Mouse (Mus musculus) C2C12 (cell line): ENCODE data around the gene Ddx24. TPM values are rescaled to one million over a fixed set of nuclear protein-coding genes. Genes with fewer than 3 reads are reported as not detected.

Source experiments
- H3K27me3 ChIP-seq: one replicate; pipeline ENCODE4 v1.6.1; 2011; ENCODE audit not compliant: control insufficient read depth, insufficient read depth, insufficient read length
- H3K36me3 ChIP-seq: one replicate; pipeline ENCODE4 v1.6.1; 2011; ENCODE audit not compliant: control insufficient read depth, insufficient read depth
- H3K4me3 ChIP-seq: one replicate; pipeline ENCODE4 v1.5.1; 2011; ENCODE audit warnings: mild to moderate bottlenecking, control low read depth; ENCODE audit not compliant: poor library complexity, insufficient read depth, severe bottlenecking
- H3K79me2 ChIP-seq: one replicate; pipeline ENCODE4 v1.6.1; 2011; ENCODE audit not compliant: control insufficient read depth, insufficient read depth
- H3K79me3 ChIP-seq: one replicate; pipeline ENCODE4 v1.6.1; 2011; ENCODE audit warnings: low read depth, control low read depth
- H3ac ChIP-seq: one replicate; pipeline ENCODE3; 2011; ENCODE audit warnings: low read depth; ENCODE audit not compliant: control insufficient read depth, insufficient read length
- CEBPB ChIP-seq: IDR thresholded peaks from one replicate; pipeline ENCODE4 v1.6.1; 2011; ENCODE audit warnings: low read depth, mild to moderate bottlenecking, control low read depth, moderate library complexity
- CTCF ChIP-seq: IDR thresholded peaks from one replicate; pipeline ENCODE4 v1.5.1; 2011; ENCODE audit not compliant: control insufficient read depth, insufficient read depth, insufficient read length
- FOSL1 ChIP-seq: IDR thresholded peaks from one replicate; pipeline ENCODE4 v1.8.0; 2011; ENCODE audit warnings: mild to moderate bottlenecking, low read length; ENCODE audit not compliant: poor library complexity, insufficient read depth, severe bottlenecking
- MAX ChIP-seq: IDR thresholded peaks from one replicate; pipeline ENCODE4 v1.6.1; 2011; ENCODE audit warnings: mild to moderate bottlenecking, control low read depth
- MYOD1 ChIP-seq: IDR thresholded peaks from one replicate; pipeline ENCODE4 v1.6.1; 2011; ENCODE audit warnings: low read depth; ENCODE audit not compliant: control insufficient read depth, insufficient read length
- MYOG ChIP-seq: IDR thresholded peaks from one replicate; pipeline ENCODE4 v1.6.1; 2011; ENCODE audit not compliant: control insufficient read depth, insufficient read length; ENCODE audit errors: extremely low read depth
- USF1 ChIP-seq: IDR thresholded peaks from one replicate; pipeline ENCODE4 v1.6.1; 2011; ENCODE audit warnings: low read depth, mild to moderate bottlenecking, control low read depth, moderate library complexity
- polyA plus RNA-seq: library from polyadenylated mRNA; unstranded; fragments of >200 nt; fragmentation: generic; extraction: Trizol; gene quantifications from one replicate; pipeline ENCODE4 v1.2.1, GENCODE M21; 2012; ENCODE audit warnings: missing spikeins

The Ddx24 gene
- polyA plus RNA-seq, 1 experiment: 68.6 TPM

GRCm38 (mm10) chr12:103393528-103393927 lies 32.1 kb downstream of the Ddx24 start:
- no peak for TF ChIP-seq MAX
- TF ChIP-seq CTCF: no peak
- no peaks in the 10 kb centered on the region for H3K36me3 ChIP-seq

GRCm38 (mm10) chr12:103391098-103391497 lies 34.5 kb downstream of the Ddx24 start:
- TF ChIP-seq CTCF (no peak), MYOG (no peak), MAX (no peak), MYOD1 (no peak)
- H3K36me3 ChIP-seq: no peaks in the 10 kb centered on the region
- H3K79me3 ChIP-seq: no peaks in the 10 kb centered on the region
- no peak overlapping the region for H3ac ChIP-seq
- no peaks in the 10 kb centered on the region for H3K79me2 ChIP-seq
- H3K27me3 ChIP-seq: no peaks in the 10 kb centered on the region
- H3K4me3 ChIP-seq: no peak overlapping the region

More at GRCm38 (mm10) chr12:103393528-103393927, 32.1 kb downstream of the Ddx24 start:
- no peaks in the 10 kb centered on the region for H3K79me3 ChIP-seq
- H3K27me3 ChIP-seq: no peaks in the 10 kb centered on the region
- no peaks in the 10 kb centered on the region for H3K79me2 ChIP-seq
- H3K4me3 ChIP-seq: no peak overlapping the region
- no peak overlapping the region for H3ac ChIP-seq

DNA sequence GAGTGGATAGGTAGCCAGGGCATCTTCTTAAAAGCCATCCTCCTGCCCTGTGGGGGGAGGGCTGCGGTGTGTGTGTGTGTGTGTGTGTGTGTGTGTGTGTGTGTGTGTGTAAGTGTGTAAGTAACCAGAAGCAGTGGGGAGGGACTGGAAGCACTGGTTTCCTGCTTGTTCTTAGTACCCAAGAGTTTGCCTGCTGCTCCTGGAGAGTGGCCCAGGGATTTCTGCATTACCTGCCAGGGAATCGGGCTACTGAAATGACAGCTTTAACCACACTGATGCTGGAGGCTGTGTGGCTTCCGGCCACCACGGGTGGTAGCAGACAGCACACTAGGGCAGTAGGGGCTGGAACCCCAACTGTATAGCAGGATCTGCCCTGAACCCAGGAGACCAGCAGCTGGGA lies 35.6 kb downstream of the Ddx24 start:
- H3K79me3 ChIP-seq: no peaks in the 10 kb centered on the region
- no peak overlapping the region for H3ac ChIP-seq
- no peaks in the 10 kb centered on the region for H3K27me3 ChIP-seq
- no peaks in the 10 kb centered on the region for H3K79me2 ChIP-seq
- no peaks in the 10 kb centered on the region for H3K36me3 ChIP-seq
- no peak for TF ChIP-seq FOSL1
- no peak for TF ChIP-seq MYOG
- TF ChIP-seq MYOD1: no peak
- TF ChIP-seq MAX: no peak
- TF ChIP-seq CTCF: no peak
- H3K4me3 ChIP-seq: no peak overlapping the region

- Histone ChIP-seq H3K79me2 (no peaks in the 10 kb centered on the region), H3K4me3 (no peak overlapping the region), H3ac (no peak overlapping the region), H3K36me3 (no peaks in the 10 kb centered on the region), H3K27me3 (no peaks in the 10 kb centered on the region), H3K79me3 (no peaks in the 10 kb centered on the region)
- TF ChIP-seq CEBPB: no peak
- no peak for TF ChIP-seq USF1
- TF ChIP-seq MAX: no peak
- TF ChIP-seq MYOG: no peak
- TF ChIP-seq MYOD1: no peak
- TF ChIP-seq FOSL1: no peak
- TF ChIP-seq CTCF: no peak
These were observed 36.3 kb downstream of the Ddx24 start for GRCm38 (mm10) chr12:103389348-103389727.

DNA sequence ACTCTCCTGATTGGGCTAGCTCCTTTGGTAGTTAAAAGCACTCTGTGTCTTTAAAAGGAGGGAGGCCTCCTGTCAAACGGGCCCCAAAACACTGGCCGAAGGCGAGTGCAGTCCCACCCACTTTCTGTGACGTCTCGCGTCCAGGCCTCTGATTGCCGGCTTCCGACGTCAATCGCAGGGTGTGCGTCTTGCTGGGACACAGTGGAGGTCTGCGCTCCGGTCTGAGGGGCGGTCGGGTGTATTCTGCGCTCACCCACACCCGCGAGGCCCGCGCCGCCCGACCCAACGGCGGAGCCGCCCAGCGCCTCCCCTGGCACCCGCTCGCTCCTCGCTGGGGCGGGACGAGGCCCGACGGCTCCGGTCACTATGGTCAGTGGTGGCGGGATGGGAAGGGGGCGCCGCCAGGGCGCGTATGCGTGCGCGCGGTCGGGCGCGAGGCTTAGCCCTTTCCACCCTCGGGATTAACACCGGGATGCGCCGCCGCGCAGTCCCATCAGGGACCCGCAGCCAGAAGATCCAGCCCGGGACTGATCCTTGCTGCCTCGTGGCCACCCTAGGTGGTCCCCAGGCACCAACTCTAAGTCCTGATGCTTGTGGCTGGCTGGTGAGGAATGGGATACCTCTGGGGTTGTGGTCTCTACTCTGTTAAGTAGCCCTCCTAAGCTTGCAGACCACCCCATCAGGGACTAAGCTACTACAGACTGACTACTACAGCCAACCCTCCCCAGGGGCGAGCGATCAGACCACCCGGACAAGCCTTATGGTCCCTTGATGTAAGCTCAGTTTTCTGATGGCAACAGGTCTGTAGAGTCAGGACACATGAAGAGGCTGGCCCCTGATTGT lies 36.9 kb downstream of the Ddx24 start, which contains the start of gene Otub2:
Gene Otub2 (plus strand): TSS at position 178 of the 843 bp plus-strand sequence.
- Histone ChIP-seq H3K27me3 (no peaks in the 10 kb centered on the region), H3K79me3 (no peaks in the 10 kb centered on the region), H3K36me3 (no peaks in the 10 kb centered on the region), H3K4me3 (peak within 1 kb of the TSS; percentile 37), H3ac (peak within 1 kb of the TSS; percentile 78), H3K79me2 (no peaks in the 10 kb centered on the region)
- TF ChIP-seq MYOG: no peak
- TF ChIP-seq MAX: no peak
- TF ChIP-seq CTCF: peak; percentile 11

- no peaks in the 10 kb centered on the region for H3K79me2 ChIP-seq
- H3K4me3 ChIP-seq: no peak overlapping the region
- H3K79me3 ChIP-seq: no peaks in the 10 kb centered on the region
- H3K36me3 ChIP-seq: no peaks in the 10 kb centered on the region
- H3ac ChIP-seq: no peak overlapping the region
- H3K27me3 ChIP-seq: no peaks in the 10 kb centered on the region
- no peak for TF ChIP-seq FOSL1
These were observed 45.4 kb downstream of the Ddx24 start for GRCm38 (mm10) chr12:103380226-103380625.
